Mouse (Mus musculus): Measurements from ENCODE around the gene Dusp18. TPM values are rescaled to one million over a fixed set of nuclear protein-coding genes. Genes with fewer than 3 reads are reported as not detected.

The Dusp18 gene
- total and polyA plus RNA-seq, 3 experiments = 0.81 to 2.2 TPM; not detected in 1

- Histone ChIP-seq H3K79me2 (ENCODE audit: control insufficient read depth, insufficient read depth, low read length, poor library complexity) (no peaks in the 10 kb centered on the region), H3K9me3 (replicated peaks; ENCODE audit: insufficient read depth, low read length) (no peaks in the 10 kb centered on the region), H3K36me3 (ENCODE audit: control insufficient read depth in 1 of 2, insufficient read depth in 2 of 2, low read length in 2 of 2) (no peaks in the 10 kb centered on the region), H3K27me3 (ENCODE audit: control insufficient read depth in 1 of 2, insufficient read depth in 2 of 2, low read length in 2 of 2) (no peaks in the 10 kb centered on the region), H3K4me1 (ENCODE audit: control insufficient read depth in 1 of 2, insufficient read depth in 2 of 2, low read length in 2 of 2) (no peaks in the 10 kb centered on the region), H3K4me3 (ENCODE audit: control insufficient read depth in 1 of 2, insufficient read depth in 1 of 2, low read depth in 2 of 2, low read length in 2 of 2) (no peak overlapping the region), H3K27ac (ENCODE audit: control insufficient read depth, low read depth, low read length) (no peak overlapping the region), H3K9ac (ENCODE audit: control insufficient read depth, low read depth, low read length, poor library complexity, severe bottlenecking) (no peak overlapping the region)
- TF ChIP-seq HCFC1 (IDR thresholded peaks at IDR 0.05; ENCODE audit: low read depth, low read length) (no peak), MYC (IDR thresholded peaks at IDR 0.05; ENCODE audit: low read depth, low read length) (no peak), POLR2A (IDR thresholded peaks at IDR 0.05; ENCODE audit: control insufficient read depth in 1 of 2, insufficient read depth in 1 of 2, low read depth in 1 of 2, low read length in 2 of 2, poor library complexity in 1 of 2) (no peak), CHD2 (IDR thresholded peaks at IDR 0.05; ENCODE audit: low read length) (no peak), BHLHE40 (IDR thresholded peaks at IDR 0.05; ENCODE audit: borderline replicate concordance, low read depth, low read length) (no peak), USF2 (IDR thresholded peaks at IDR 0.05; ENCODE audit: borderline replicate concordance in 1 of 2, insufficient read depth in 1 of 2, low read depth in 1 of 2, low read length in 2 of 2) (no peak), MAX (IDR thresholded peaks at IDR 0.05; ENCODE audit: low read length) (no peak), TBP (IDR thresholded peaks at IDR 0.05; ENCODE audit: low read depth, low read length) (no peak), USF1 (IDR thresholded peaks at IDR 0.05; ENCODE audit: low read depth, low read length) (no peak), NELFE (IDR thresholded peaks at IDR 0.05; ENCODE audit: low read depth, low read length) (no peak), MYB (IDR thresholded peaks at IDR 0.05; ENCODE audit: low read depth, low read length) (no peak), ZMIZ1 (IDR thresholded peaks at IDR 0.05; ENCODE audit: low read depth, low read length) (no peak), TAL1 (IDR thresholded peaks at IDR 0.05; ENCODE audit: low read length) (no peak), MAFK (IDR thresholded peaks at IDR 0.05; ENCODE audit: borderline replicate concordance, low read depth, low read length) (no peak), ZNF384 (IDR thresholded peaks at IDR 0.05; ENCODE audit: low read depth, low read length) (no peak), NRF1 (IDR thresholded peaks at IDR 0.05; ENCODE audit: insufficient read depth, low read depth, low read length, poor library complexity, severe bottlenecking) (no peak), POLR2AphosphoS2 (IDR thresholded peaks at IDR 0.05; ENCODE audit: low read length) (no peak), SIN3A (IDR thresholded peaks at IDR 0.05; ENCODE audit: low read length) (no peak), JUND (IDR thresholded peaks at IDR 0.05; ENCODE audit: low read depth, low read length) (no peak)
- no peak for DNase-seq (ENCODE audit: low read depth, low spot score)
Measured at GRCm38 (mm10) chr11:3900296-3900695, 5.3 kb downstream of the Dusp18 start.

GRCm38 (mm10) chr11:3902516-3902915, 7.5 kb downstream of the Dusp18 start:
- no peak for TF ChIP-seq EP300 (IDR thresholded peaks at IDR 0.05; ENCODE audit: low read depth in 1 of 2, low read length in 2 of 2)
- no peak for TF ChIP-seq UBTF (IDR thresholded peaks at IDR 0.05; ENCODE audit: borderline replicate concordance, insufficient read depth, low read depth, low read length)
- TF ChIP-seq CHD2 (IDR thresholded peaks at IDR 0.05; ENCODE audit: low read length) = no peak
- TF ChIP-seq MXI1 (IDR thresholded peaks at IDR 0.05; ENCODE audit: low read depth, low read length) = no peak
- no peak for TF ChIP-seq SMC3 (IDR thresholded peaks at IDR 0.05; ENCODE audit: low read depth, low read length)
- no peak for TF ChIP-seq GATA1 (IDR thresholded peaks at IDR 0.05; ENCODE audit: low read depth, low read length)
- Histone ChIP-seq H3K27ac (ENCODE audit: control insufficient read depth, low read depth, low read length) (no peak overlapping the region), H3K36me3 (ENCODE audit: control insufficient read depth in 1 of 2, insufficient read depth in 2 of 2, low read length in 2 of 2) (no peaks in the 10 kb centered on the region), H3K4me3 (ENCODE audit: control insufficient read depth in 1 of 2, insufficient read depth in 1 of 2, low read depth in 2 of 2, low read length in 2 of 2) (no peak overlapping the region), H3K79me2 (ENCODE audit: control insufficient read depth, insufficient read depth, low read length, poor library complexity) (no peaks in the 10 kb centered on the region), H3K9me3 (replicated peaks; ENCODE audit: insufficient read depth, low read length) (no peaks in the 10 kb centered on the region), H3K4me1 (ENCODE audit: control insufficient read depth in 1 of 2, insufficient read depth in 2 of 2, low read length in 2 of 2) (no peaks in the 10 kb centered on the region), H3K9ac (ENCODE audit: control insufficient read depth, low read depth, low read length, poor library complexity, severe bottlenecking) (no peak overlapping the region), H3K27me3 (ENCODE audit: control insufficient read depth in 1 of 2, insufficient read depth in 2 of 2, low read length in 2 of 2) (no peaks in the 10 kb centered on the region)
- no peak for DNase-seq (ENCODE audit: low read depth, low spot score)

Data from MEL (cell line).